Comparison of ENCODE assay signal across 9 mouse cellular contexts in the genomic region with DNA sequence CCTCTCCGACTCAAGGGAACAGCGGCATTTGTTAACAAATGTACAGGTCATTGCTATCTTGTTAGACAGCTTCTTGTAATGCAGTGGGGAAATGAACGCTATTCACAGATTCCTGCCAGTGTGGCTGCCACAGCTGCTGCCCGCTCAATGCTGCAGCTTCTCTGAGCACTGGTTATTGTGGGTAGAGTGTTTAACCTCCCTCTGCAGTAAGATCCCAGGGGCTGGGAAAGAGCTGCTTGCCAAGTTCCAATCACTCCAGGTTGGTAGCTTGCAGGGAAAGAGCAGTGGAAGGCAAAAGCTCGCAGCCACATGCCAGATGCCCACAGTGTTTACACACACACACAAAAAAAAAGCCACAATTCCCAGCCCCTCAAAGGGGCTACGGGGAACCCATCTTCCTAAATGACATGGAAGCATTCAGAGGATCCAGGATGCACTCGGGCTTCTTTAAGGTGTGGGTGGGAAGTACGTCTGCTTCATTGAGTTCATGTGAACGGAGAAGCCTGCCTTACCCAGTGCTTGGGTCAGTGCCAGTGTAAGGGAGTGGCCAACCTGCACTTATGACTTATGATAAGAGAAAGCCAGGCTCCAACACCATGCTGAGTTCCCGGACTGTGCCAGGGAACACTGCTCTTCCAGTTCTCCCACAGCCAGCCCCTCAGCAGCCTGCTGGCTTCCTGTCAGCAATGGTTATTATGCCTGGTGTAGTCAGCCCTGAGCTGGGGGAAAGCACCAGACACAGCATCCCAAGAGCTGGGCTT. TPM values are rescaled to one million over a fixed set of nuclear protein-coding genes. Genes with fewer than 3 reads are reported as not detected.
DNase-seq lines count a peak whose midpoint lies in the region; ATAC-seq and TF ChIP-seq lines count a peak whose summit lies in the region.
"Had no signal": no experiment of that assay in that cellular context is flagged by ENCODE, and none has a peak within 500 bp of the region (broad histone marks: within the 10 kb centered on the region; RNA-seq: fewer than 3 reads in every experiment).

No protein-coding gene starts in this region.

- no peak overlapping the region for H3K4me3 ChIP-seq in kidney, embryonic 14.5 days (ENCODE audit: low read length)
- no peak overlapping the region for H3K4me3 ChIP-seq in bone marrow, adult 2 months (replicated peaks; ENCODE audit: control insufficient read depth, low read depth, low read length)
- H3K4me3 ChIP-seq in intestine, embryonic 14.5 days (ENCODE audit: low read depth, low read length): no peak overlapping the region
- H3K4me3 ChIP-seq in myocyte: no peak overlapping the region

- H3ac ChIP-seq in myocyte (ENCODE audit: control insufficient read depth, insufficient read length): no peak overlapping the region

- H3K27ac ChIP-seq in kidney, embryonic 14.5 days (ENCODE audit: low read depth, low read length): no peak overlapping the region
- peak overlapping the region; percentile 78 for H3K27ac ChIP-seq in bone marrow, adult 2 months (ENCODE audit: control insufficient read depth, insufficient read depth, low read depth, low read length, poor library complexity)
- H3K27ac ChIP-seq in intestine, embryonic 14.5 days (ENCODE audit: low read depth): no peak overlapping the region

- WGBS in kidney, embryonic 14.5 days: 72% methylated on average over 10 of the region's 10 CpGs
- WGBS in bone marrow, adult 2 months: 63% methylated on average over 10 of the region's 10 CpGs
- WGBS in intestine, embryonic 14.5 days: 69% methylated on average over 10 of the region's 10 CpGs

- H3K4me1 ChIP-seq in kidney, embryonic 14.5 days (ENCODE audit: control insufficient read depth, insufficient read depth, low read length): no peaks in the 10 kb centered on the region
- H3K4me1 ChIP-seq in bone marrow, adult 2 months (ENCODE audit: control insufficient read depth, insufficient read depth, low read length): peaks cover 14% of the 10 kb centered on the region
- peaks cover 8% of the 10 kb centered on the region for H3K4me1 ChIP-seq in intestine, embryonic 14.5 days (replicated peaks; ENCODE audit: control insufficient read depth, insufficient read depth, low read length)

- no peak for TF ChIP-seq POLR2A in bone marrow, adult 2 months (IDR thresholded peaks at IDR 0.05; ENCODE audit: borderline replicate concordance, control insufficient read depth, low read depth, low read length)
- no peak for TF ChIP-seq POLR2A in myocyte (IDR thresholded peaks at IDR 0.05; ENCODE audit: insufficient read length, low read depth)

- H3K79me2 ChIP-seq in myocyte (ENCODE audit: control insufficient read depth, insufficient read depth): no peaks in the 10 kb centered on the region

- no peak for ATAC-seq in kidney, embryonic 14.5 days (ENCODE audit: low FRiP score, low TSS enrichment)
- ATAC-seq in intestine, embryonic 14.5 days (replicated peaks; ENCODE audit: low FRiP score, low TSS enrichment, low read depth): 0 out of 2 replicates have a peak, but pooled peaks have one; percentile 15

- no peaks in the 10 kb centered on the region for H3K9me3 ChIP-seq in kidney, embryonic 14.5 days (ENCODE audit: control insufficient read depth, low read length)
- no peaks in the 10 kb centered on the region for H3K9me3 ChIP-seq in intestine, embryonic 14.5 days (ENCODE audit: control insufficient read depth, low read length)

- TF ChIP-seq CTCF in bone marrow, adult 2 months (IDR thresholded peaks at IDR 0.05; ENCODE audit: control insufficient read depth, insufficient read depth, low read length): no peak

- no peak overlapping the region for H3K4me2 ChIP-seq in kidney, embryonic 14.5 days (replicated peaks; ENCODE audit: low read depth, low read length)
- H3K4me2 ChIP-seq in intestine, embryonic 14.5 days (ENCODE audit: low read length): no peak overlapping the region
- no peak overlapping the region for H3K4me2 ChIP-seq in myocyte (ENCODE audit: low read depth)

- H3K27me3 ChIP-seq in kidney, embryonic 14.5 days (ENCODE audit: control insufficient read depth, insufficient read depth, low read length): no peaks in the 10 kb centered on the region
- H3K27me3 ChIP-seq in intestine, embryonic 14.5 days (replicated peaks; ENCODE audit: control insufficient read depth, insufficient read depth, low read length): no peaks in the 10 kb centered on the region
- no peaks in the 10 kb centered on the region for H3K27me3 ChIP-seq in myocyte (ENCODE audit: control insufficient read depth, insufficient read depth, insufficient read length)

- 0 out of 2 replicates have a peak, but pooled peaks cover 2% of the 10 kb centered on the region for H3K36me3 ChIP-seq in kidney, embryonic 14.5 days (ENCODE audit: control insufficient read depth, insufficient read depth, low read length)
- H3K36me3 ChIP-seq in intestine, embryonic 14.5 days (ENCODE audit: control insufficient read depth, insufficient read depth, low read length): peaks cover 44% of the 10 kb centered on the region
- H3K36me3 ChIP-seq in myocyte (ENCODE audit: control insufficient read depth, insufficient read depth): peaks cover 28% of the 10 kb centered on the region

- DNase-seq in kidney, postnatal 14 days: peak; percentile 17
- DNase-seq in cerebellum, postnatal 25 days: peak; percentile 73 to 82
- DNase-seq in intestine, embryonic 14.5 days (ENCODE audit: low spot score): no peak
- no peak for DNase-seq in right cerebral cortex, postnatal 25 days
- DNase-seq in adrenal gland, adult 8-10 months: no peak

- H3K9ac ChIP-seq in kidney, embryonic 14.5 days (ENCODE audit: low read depth, low read length): no peak overlapping the region
- H3K9ac ChIP-seq in intestine, embryonic 14.5 days (ENCODE audit: low read length): no peak overlapping the region

TF ChIP-seq in myocyte, 11 proteins besides CTCF, POLR2A, EP300 and RAD21:
- TF ChIP-seq E2F4 (IDR thresholded peaks at IDR 0.05; ENCODE audit: insufficient read depth) (no peak), SRF (IDR thresholded peaks at IDR 0.05; ENCODE audit: control insufficient read depth, insufficient read length, low read depth) (no peak), POLR2AphosphoS2 (IDR thresholded peaks at IDR 0.05; ENCODE audit: insufficient read length, low read depth) (no peak), MYOD1 (IDR thresholded peaks at IDR 0.05; ENCODE audit: control insufficient read depth in 1 of 3, insufficient read length in 2 of 3, low read depth in 2 of 3) (peak in 2 of 3 experiments; percentile 26 to 36), MYOG (IDR thresholded peaks at IDR 0.05; ENCODE audit: control insufficient read depth in 1 of 3, insufficient read depth in 1 of 3, insufficient read length in 2 of 3, low read depth in 2 of 3) (peak in 1 of 3 experiments; percentile 51)

RNA-seq across cellular contexts. Expression of a gene that starts 14.2 kb away (rescaled TPM):
- polyA plus RNA-seq in kidney, embryonic 14.5 days (2014; fragmentation: Nextera tagmentation; extraction: Ambion mirVana): 10.8 and 18.8 TPM in 2 replicates
- 152 and 203 TPM in 2 replicates for polyA plus RNA-seq in bone marrow, adult 2 months (2011; ENCODE audit: insufficient read depth, insufficient read length, low replicate concordance, missing spikeins)
- 62.7 and 77.2 TPM in 2 replicates for polyA plus RNA-seq in intestine, embryonic 14.5 days (2014; fragmentation: Nextera tagmentation; extraction: Ambion mirVana)
- polyA plus RNA-seq in myocyte (2012; fragmentation: generic; extraction: Trizol): 170 TPM
- total RNA-seq in adrenal gland, adult 8-10 months (2022): 10 to 100 TPM; 29.0 to 45.8 (median 37.5) TPM

RNA-seq across cellular contexts. Expression of a gene that starts 44.9 kb away (rescaled TPM):
- not detected in 2 replicates for polyA plus RNA-seq in kidney, embryonic 14.5 days (2014; fragmentation: Nextera tagmentation; extraction: Ambion mirVana)
- polyA plus RNA-seq in bone marrow, adult 2 months (2011; ENCODE audit: insufficient read depth, insufficient read length, low replicate concordance, missing spikeins): not detected in 2 replicates
- polyA plus RNA-seq in intestine, embryonic 14.5 days (2014; fragmentation: Nextera tagmentation; extraction: Ambion mirVana): not detected in 2 replicates
- polyA plus RNA-seq in myocyte (2012; fragmentation: generic; extraction: Trizol): not detected
- total RNA-seq in adrenal gland, adult 8-10 months (2022): not detected
- total RNA-seq: hematopoietic stem cell, adult 5-6 weeks had no signal

Comparison
In these comparisons a context has a peak if more than half of its experiments do, and no peak if none do; other contexts are left out.
1. DNase-seq: peak in kidney, postnatal 14 days (single experiment) and cerebellum, postnatal 25 days (2 of 2); none in intestine, embryonic 14.5 days (single experiment), right cerebral cortex, postnatal 25 days (single experiment) and adrenal gland, adult 8-10 months (single experiment).